Mouse (Mus musculus): ENCODE measurements at regions not wholly inside any gene's neighbourhood (a gene's known extent, or its start where the extent isn't known, plus 50 kb on each side); places are given as distances from the start of the nearest gene placed in this dataset.
A peak's percentile ranks its signal among the peaks of the same experiment; 100 is the strongest.

- DNase-seq (ENCODE audit: low spot score in 2 of 2): no peak
Observed at GRCm38 (mm10) chr11:27833736-27834135, 505.9 kb downstream of the Gm6685 start.

GRCm38 (mm10) chr11:27799826-27800620 lies 539.6 kb downstream of the Gm6685 start:
- DNase-seq (ENCODE audit: low spot score in 2 of 2): no peak

GRCm38 (mm10) chr11:27753913-27754218 lies 585.8 kb downstream of the Gm6685 start:
- DNase-seq (ENCODE audit: low spot score in 2 of 2): no peak

- DNase-seq (ENCODE audit: low spot score in 2 of 2): peak in 1 of 2 experiments; percentile 25
Observed at GRCm38 (mm10) chr11:27753212-27753912, 586.3 kb downstream of the Gm6685 start.

- DNase-seq (ENCODE audit: low spot score in 2 of 2): no peak
Observed at GRCm38 (mm10) chr11:27726109-27726508, 613.6 kb downstream of the Gm6685 start.

DNA sequence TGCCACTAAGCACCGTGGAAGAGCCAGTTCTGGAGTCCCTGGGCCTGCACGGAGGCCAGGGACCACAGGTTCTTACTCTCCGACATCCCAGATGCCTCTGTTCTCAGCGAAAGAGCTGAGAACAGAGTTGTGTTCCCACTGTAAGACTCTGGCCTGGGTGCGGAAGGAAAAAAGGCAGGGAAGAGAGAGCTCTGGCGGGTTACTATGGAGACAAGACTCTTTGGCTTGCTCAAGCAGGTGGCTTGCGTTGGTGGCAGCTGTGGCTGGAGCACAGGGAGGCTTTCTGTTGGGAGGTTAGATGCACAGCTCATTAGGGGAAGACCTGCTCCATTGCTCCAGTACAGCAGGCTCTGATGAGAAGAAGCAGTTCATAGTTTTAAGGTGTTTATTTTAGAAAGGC lies 618.3 kb downstream of the Gm6685 start:
- peak; percentile 5 to 22 for DNase-seq (ENCODE audit: low spot score in 2 of 2)

GRCm38 (mm10) chr11:27672436-27672835 lies 667.2 kb downstream of the Gm6685 start:
- no peak for DNase-seq (ENCODE audit: low spot score in 2 of 2)
